In genomic region chr4:7452678-7453077, GRCm38 (mm10) we compare ENCODE assay signal across 10 mouse cellular contexts.
"Had no signal": no experiment of that assay in that cellular context is flagged by ENCODE, and none has a peak within 500 bp of the region (broad histone marks: within the 10 kb centered on the region; RNA-seq: fewer than 3 reads in every experiment).

No protein-coding gene starts in this region.

- H3K27me3 ChIP-seq: liver, embryonic 15.5 days had no signal

- H3K4me1 ChIP-seq: liver, embryonic 15.5 days had no signal

- H3K27ac ChIP-seq: liver, embryonic 15.5 days had no signal

- ATAC-seq: lung, postnatal 0 days had no signal

- H3K36me3 ChIP-seq: liver, embryonic 15.5 days had no signal

- H3K4me3 ChIP-seq: liver, embryonic 15.5 days had no signal

- DNase-seq: kidney, adult 18-20 months; kidney, postnatal 10 days; left cerebral cortex, postnatal 4 days; lung, adult 2 months; lung, postnatal 36 days; right cerebral cortex, postnatal 14 days; thymus, postnatal 14 days had no signal

- H3K4me2 ChIP-seq: liver, embryonic 11.5 days; liver, embryonic 15.5 days had no signal

- H3K9ac ChIP-seq: liver, embryonic 15.5 days had no signal

- H3K9me3 ChIP-seq: liver, embryonic 15.5 days had no signal
